Mouse (Mus musculus) ES-E14 (cell line): ENCODE measurements around the gene Ppp1r9a. TPM values are rescaled to one million over a fixed set of nuclear protein-coding genes. Genes with fewer than 3 reads are reported as not detected.

ENCODE experiments used
- DNase-seq: peaks from one replicate; pipeline ENCODE4 v3.0.0-alpha.2; 2013; ENCODE audit warnings: low read depth, low spot score
- H3K27ac ChIP-seq: 2 replicates; pipeline ENCODE4 v1.5.1; 2012; ENCODE audit warnings: low read depth, mild to moderate bottlenecking, low read length, moderate library complexity, mixed read lengths; ENCODE audit not compliant: poor library complexity, insufficient read depth, severe bottlenecking
- H3K36me3 ChIP-seq: 2 replicates; pipeline ENCODE4 v1.6.1; 2012; ENCODE audit warnings: mild to moderate bottlenecking, low read length, moderate library complexity, mixed read lengths; ENCODE audit not compliant: control insufficient read depth, poor library complexity, insufficient read depth, severe bottlenecking
- H3K4me1 ChIP-seq, 2 experiments: fragments of 150-350 bp in 1 of 2; sonication (generic) in 1 of 2; 2 replicates each; pipeline ENCODE4 v1.6.1; 2012; ENCODE audit warnings: low read length in 2 of 2, mild to moderate bottlenecking in 1 of 2, mixed read lengths in 1 of 2; ENCODE audit not compliant: control insufficient read depth in 2 of 2, insufficient read depth in 2 of 2, poor library complexity in 1 of 2
- H3K4me3 ChIP-seq, 2 experiments: fragments of 150-350 bp in 1 of 2; sonication (generic) in 1 of 2; 2 replicates each; pipeline ENCODE4 v1.5.1; 2012; ENCODE audit warnings: low read length in 2 of 2, low read depth in 1 of 2, mild to moderate bottlenecking in 1 of 2, mixed read lengths in 1 of 2; ENCODE audit not compliant: insufficient read depth in 1 of 2, poor library complexity in 1 of 2, severe bottlenecking in 1 of 2
- H3K9ac ChIP-seq: 2 replicates; pipeline ENCODE4 v1.6.1; 2012; ENCODE audit warnings: low read depth, mild to moderate bottlenecking, low read length, mixed read lengths; ENCODE audit not compliant: poor library complexity, insufficient read depth, severe bottlenecking
- H3K9me3 ChIP-seq: fragments of 150-350 bp; sonication (generic); 2 replicates; pipeline ENCODE4 v1.6.1; 2012; ENCODE audit warnings: low read depth, mild to moderate bottlenecking, low read length; ENCODE audit not compliant: control insufficient read depth, insufficient read depth
- CHD2 ChIP-seq: IDR thresholded peaks from 2 replicates; pipeline ENCODE4 v1.6.1; 2014; ENCODE audit warnings: mild to moderate bottlenecking, low read depth, low read length, inconsistent platforms
- HCFC1 ChIP-seq: IDR thresholded peaks from 2 replicates; pipeline ENCODE4 v1.6.1; 2012; ENCODE audit warnings: low read length, inconsistent platforms, borderline replicate concordance; ENCODE audit not compliant: insufficient read depth
- MAFK ChIP-seq: IDR thresholded peaks from 2 replicates; pipeline ENCODE4 v1.6.1; 2014; ENCODE audit warnings: mild to moderate bottlenecking, low read depth, low read length, inconsistent platforms; ENCODE audit not compliant: insufficient read depth
- ZC3H11A ChIP-seq: IDR thresholded peaks from 2 replicates; pipeline ENCODE4 v1.6.1; 2012; ENCODE audit warnings: low read depth, mild to moderate bottlenecking, inconsistent platforms, low read length, borderline replicate concordance
- ZNF384 ChIP-seq: IDR thresholded peaks from 2 replicates; pipeline ENCODE4 v1.6.1; 2012; ENCODE audit warnings: low read depth, low read length, inconsistent platforms
- in situ Hi-C, 2 experiments: fragments of 600-800 bp; cut with MboI; formaldehyde crosslinking; loops; one replicate each; pipeline ENCODE4 v1.15.1; 2025; ENCODE audit warnings: low sequenced_read_pairs in 2 of 2, inconsistent platforms in 1 of 2; ENCODE audit not compliant: unreplicated experiment in 2 of 2
- total RNA-seq: library from RNA; depleted of rRNA; stranded (reverse); fragments of 300-350 nt; gene quantifications from 2 replicates; pipeline ENCODE4 v1.2.3, GENCODE M21; 2012

The Ppp1r9a gene
- total RNA-seq, 1 experiment: 22.2 TPM

- Histone ChIP-seq H3K27ac (no peak overlapping the region), H3K4me3 (no peak overlapping the region), H3K36me3 (no peaks in the 10 kb centered on the region), H3K9me3 (no peaks in the 10 kb centered on the region), H3K9ac (no peak overlapping the region), H3K4me1 (peaks cover 0 to 7% of the 10 kb centered on the region in 2 experiments; a peak in 1 of 4 replicates)
- TF ChIP-seq ZC3H11A: no peak
- no peak for TF ChIP-seq HCFC1
- TF ChIP-seq ZNF384: no peak
- TF ChIP-seq MAFK: no peak
- TF ChIP-seq CHD2: no peak
- DNase-seq: no peak
- in situ Hi-C loops: no loop called here
These were observed 98.1 kb downstream of the Ppp1r9a start for GRCm38 (mm10) chr6:5000788-5001187.

- no peak for TF ChIP-seq ZC3H11A
- TF ChIP-seq MAFK: no peak
- TF ChIP-seq ZNF384: no peak
- no peak for TF ChIP-seq HCFC1
- no peak for TF ChIP-seq CHD2
- Histone ChIP-seq H3K4me1 (peaks cover 13 to 22% of the 10 kb centered on the region in 2 experiments; a peak in 3 of 4 replicates), H3K9ac (no peak overlapping the region), H3K36me3 (peaks cover 2% of the 10 kb centered on the region; the same call in 1 of the 2 replicates), H3K9me3 (no peaks in the 10 kb centered on the region), H3K4me3 (no peak overlapping the region), H3K27ac (no peak overlapping the region)
- no peak for DNase-seq
- in situ Hi-C loops: no loop called here
These were observed 103.0 kb downstream of the Ppp1r9a start for GRCm38 (mm10) chr6:5005491-5006275.

GRCm38 (mm10) chr6:5006283-5006946 is 103.7 kb downstream of the Ppp1r9a start:
- DNase-seq: no peak
- no peak overlapping the region for H3K9ac ChIP-seq
- H3K36me3 ChIP-seq: peaks cover 2% of the 10 kb centered on the region; the same call in 1 of the 2 replicates
- TF ChIP-seq CHD2 (no peak), ZNF384 (no peak), MAFK (no peak), HCFC1 (no peak), ZC3H11A (no peak)
- in situ Hi-C loops: no loop called here
- no peak overlapping the region for H3K4me3 ChIP-seq
- no peaks in the 10 kb centered on the region for H3K9me3 ChIP-seq
- H3K27ac ChIP-seq: no peak overlapping the region
- peaks cover 16 to 25% of the 10 kb centered on the region in 2 experiments; a peak in 3 of 4 replicates for H3K4me1 ChIP-seq

GRCm38 (mm10) chr6:5008166-5008565 is 105.4 kb downstream of the Ppp1r9a start:
- TF ChIP-seq ZNF384 (no peak), ZC3H11A (no peak), HCFC1 (no peak), MAFK (no peak), CHD2 (no peak)
- H3K4me3 ChIP-seq: no peak overlapping the region
- DNase-seq: no peak
- H3K9ac ChIP-seq: no peak overlapping the region
- in situ Hi-C loops: no loop called here
- peaks cover 2% of the 10 kb centered on the region; the same call in 1 of the 2 replicates for H3K36me3 ChIP-seq
- no peaks in the 10 kb centered on the region for H3K9me3 ChIP-seq
- H3K4me1 ChIP-seq: peaks cover 24 to 31% of the 10 kb centered on the region in 2 experiments; a peak in 3 of 4 replicates
- no peak overlapping the region; the same call in 1 of the 2 replicates for H3K27ac ChIP-seq
